Mouse (Mus musculus) bone marrow, adult 2 months (tissue): ENCODE results near the gene Zfp683. TPM values are rescaled to one million over a fixed set of nuclear protein-coding genes. Genes with fewer than 3 reads are reported as not detected.

ENCODE experiments used
- H3K27ac ChIP-seq: fragments of 200-500 bp; 2 replicates; pipeline ENCODE4 v1.5.1; 2012; ENCODE audit warnings: low read depth, mild to moderate bottlenecking, control low read depth, inconsistent platforms, low read length; ENCODE audit not compliant: control insufficient read depth, poor library complexity, insufficient read depth
- H3K4me1 ChIP-seq: fragments of 200-500 bp; 2 replicates; pipeline ENCODE4 v1.6.1; 2011; ENCODE audit warnings: low read length; ENCODE audit not compliant: control insufficient read depth, insufficient read depth
- H3K4me3 ChIP-seq: fragments of 200-500 bp; replicated peaks from 2 replicates; pipeline ENCODE3; 2011; ENCODE audit warnings: mild to moderate bottlenecking, low read depth, low read length, control low read depth; ENCODE audit not compliant: control insufficient read depth
- CTCF ChIP-seq: fragments of 200-500 bp; IDR thresholded peaks from 2 replicates; pipeline ENCODE4 v1.5.1; 2011; ENCODE audit warnings: low read length, control low read depth; ENCODE audit not compliant: control insufficient read depth, insufficient read depth
- POLR2A ChIP-seq: fragments of 200-500 bp; IDR thresholded peaks from 2 replicates; pipeline ENCODE4 v1.6.1; 2011; ENCODE audit warnings: low read depth, mild to moderate bottlenecking, control low read depth, low read length, borderline replicate concordance; ENCODE audit not compliant: control insufficient read depth
- WGBS: fragments of 180-500 bp; shearing (Covaris S2); methylation state at CpG from one replicate; pipeline ENCODE4 v1.1.7; 2018; 5-methylcytosine and 5-hydroxymethylcytosine counted together
- polyA plus RNA-seq: library from polyadenylated mRNA; stranded (reverse); fragments of >200 nt; gene quantifications from 2 replicates; pipeline ENCODE4 v1.2.4, GENCODE M21; 2011; ENCODE audit warnings: low replicate concordance; ENCODE audit not compliant: missing spikeins, insufficient read depth, insufficient read length

Gene Zfp683
- polyA plus RNA-seq, 1 experiment = 1.0 TPM

DNA sequence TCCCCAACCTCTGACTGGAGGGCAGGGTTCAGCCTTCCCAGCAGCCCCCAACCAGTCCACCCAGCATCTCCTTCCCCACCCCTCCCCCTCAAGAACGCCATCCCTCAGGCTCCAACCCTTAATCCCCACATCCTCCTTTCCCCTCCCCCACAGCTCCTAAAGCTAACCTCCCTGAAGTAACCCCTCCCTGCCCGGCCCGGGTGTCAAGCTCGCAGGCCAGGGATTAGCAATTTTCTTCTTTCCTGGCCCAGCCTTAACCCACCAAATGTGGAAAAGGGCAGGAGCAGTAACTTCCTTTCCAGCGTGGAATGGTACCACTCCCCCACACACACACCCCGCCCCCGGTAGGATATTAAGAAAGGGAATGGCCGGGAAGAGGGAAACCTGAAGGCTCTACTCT, 36.9 kb upstream of the Zfp683 start:
- TF ChIP-seq POLR2A (no peak), CTCF (no peak)
- no peak overlapping the region for H3K4me3 ChIP-seq
- 6% methylated on average over 8 of the region's 8 CpGs for WGBS
- H3K27ac ChIP-seq = no peak overlapping the region
- no peaks in the 10 kb centered on the region; the same call in 1 of the 2 replicates for H3K4me1 ChIP-seq

DNA sequence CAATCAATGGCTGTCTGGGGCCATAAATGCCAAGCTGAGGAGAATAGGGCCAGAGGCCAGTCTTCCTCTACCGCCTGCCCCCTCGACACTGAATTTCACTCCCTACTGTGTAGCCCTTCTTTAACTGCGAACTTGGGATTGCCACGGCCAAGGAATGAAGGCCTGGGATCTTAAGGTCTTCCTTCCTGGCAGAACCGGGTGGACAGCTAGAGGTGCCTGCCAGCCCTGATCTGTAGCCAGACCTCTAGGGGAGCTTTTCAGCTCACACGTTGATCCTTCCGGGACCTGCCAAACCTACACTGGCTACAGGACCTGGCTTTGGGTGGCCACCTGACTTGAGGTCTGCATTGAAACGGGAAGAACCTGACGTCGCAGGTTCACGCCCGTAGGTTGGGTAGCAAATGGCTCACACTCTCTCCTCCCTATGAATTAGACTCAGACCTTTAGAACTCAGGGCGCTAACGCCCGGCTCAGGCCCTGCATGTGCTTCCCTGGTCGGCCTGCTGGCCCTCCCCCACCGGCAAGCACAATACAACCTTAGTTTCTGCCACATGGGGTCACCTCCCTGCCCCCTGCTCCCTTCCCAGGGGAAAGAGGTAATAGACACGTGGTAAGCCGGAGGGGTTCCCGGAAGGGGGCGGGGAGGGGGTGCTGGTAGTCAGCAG, 36.3 kb upstream of the Zfp683 start:
- H3K4me1 ChIP-seq = no peaks in the 10 kb centered on the region; the same call in 1 of the 2 replicates
- no peak overlapping the region for H3K27ac ChIP-seq
- TF ChIP-seq POLR2A (no peak), CTCF (no peak)
- no peak overlapping the region for H3K4me3 ChIP-seq
- 4% methylated on average over 21 of the region's 21 CpGs for WGBS

DNA sequence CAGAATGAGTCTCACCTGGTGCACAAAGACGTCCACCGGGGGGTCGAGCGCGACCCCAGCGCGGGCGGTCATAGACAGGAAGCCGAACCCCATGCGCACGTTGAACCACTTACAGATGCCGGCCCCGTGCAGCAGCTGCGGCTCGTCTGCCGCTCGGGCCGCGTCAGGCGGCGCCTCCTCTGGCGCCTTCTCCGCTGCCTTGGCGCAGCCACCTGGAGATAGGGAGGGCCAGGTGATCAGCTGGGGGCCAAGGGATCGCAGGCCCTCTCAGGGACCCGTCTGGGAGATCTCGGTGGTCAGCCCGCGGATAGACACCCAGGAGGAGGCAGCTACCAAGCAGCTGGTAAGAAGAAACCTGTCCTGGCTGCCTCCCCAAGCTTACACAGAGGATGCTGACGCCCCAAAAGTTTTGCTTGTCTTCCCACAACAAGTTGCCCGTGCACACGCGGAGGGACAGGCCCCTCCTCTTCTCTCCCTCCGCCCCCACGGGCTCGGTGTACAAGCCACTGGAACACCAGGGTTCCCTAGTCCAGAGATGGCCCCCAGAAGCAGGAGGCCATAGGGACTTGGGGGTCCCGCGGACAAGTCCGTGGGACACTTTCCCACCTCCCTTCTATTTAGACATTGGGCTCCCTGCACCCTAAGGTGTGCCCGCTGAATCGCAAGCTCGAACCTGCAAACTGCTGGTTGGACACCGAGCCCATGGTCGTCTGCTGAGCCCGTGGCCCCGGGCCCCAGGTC, 35.4 kb upstream of the Zfp683 start:
- TF ChIP-seq POLR2A (no peak), CTCF (no peak)
- Histone ChIP-seq H3K4me1 (no peaks in the 10 kb centered on the region; the same call in 1 of the 2 replicates), H3K27ac (no peak overlapping the region; the same call in 1 of the 2 replicates), H3K4me3 (no peak overlapping the region)
- WGBS = under 1% methylated on average over 46 of the region's 46 CpGs

DNA sequence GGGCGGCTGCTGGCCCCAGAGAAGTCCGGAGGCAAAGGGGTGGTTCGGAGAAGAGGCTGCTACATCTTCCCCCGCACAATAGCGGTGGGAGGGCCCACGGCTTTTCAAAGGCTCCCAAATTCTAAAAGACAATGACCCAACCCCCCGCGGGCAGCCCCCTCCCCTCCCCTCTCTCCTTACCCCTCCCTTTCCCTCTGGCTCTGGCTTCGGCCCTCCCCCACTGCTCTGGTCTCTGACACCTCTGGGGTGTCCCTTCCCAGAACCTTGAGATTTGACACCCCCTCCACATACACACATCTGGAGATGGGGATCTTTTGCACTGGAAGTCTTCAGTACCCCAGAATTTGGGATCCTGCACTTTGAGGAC, 34.9 kb upstream of the Zfp683 start, which contains the start of gene Lin28a:
Lin28a (minus strand) TSS at position 63 of the 367 bp plus-strand sequence.
- Histone ChIP-seq H3K27ac (no peak within 1 kb of the TSS; the same call in 1 of the 2 replicates), H3K4me3 (no peak within 1 kb of the TSS), H3K4me1 (no peaks in the 10 kb centered on the region; the same call in 1 of the 2 replicates)
- 5% methylated on average over 9 of the region's 9 CpGs for WGBS
- TF ChIP-seq POLR2A = no peak

DNA sequence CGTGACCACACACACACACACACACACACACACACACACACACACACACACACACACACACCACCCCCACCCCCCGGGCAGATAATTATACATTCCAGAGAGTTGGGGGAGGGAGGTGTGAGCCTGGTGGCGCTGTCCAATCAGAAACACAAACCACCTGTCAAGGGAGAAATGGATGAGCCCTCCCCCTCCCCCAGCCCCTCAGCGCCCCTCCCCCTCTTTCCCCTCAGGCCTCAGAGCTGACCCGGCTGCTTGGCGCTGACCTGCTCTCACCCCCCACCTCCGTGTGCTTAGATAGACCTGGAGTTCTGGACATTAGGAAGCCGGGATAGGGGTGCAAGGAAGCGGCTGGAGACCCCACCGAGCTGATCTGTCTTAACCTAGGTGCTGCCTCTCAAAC, 34.4 kb upstream of the Zfp683 start:
- no peaks in the 10 kb centered on the region; the same call in 1 of the 2 replicates for H3K4me1 ChIP-seq
- H3K27ac ChIP-seq = no peak overlapping the region
- 5% methylated on average over 10 of the region's 10 CpGs for WGBS
- TF ChIP-seq POLR2A (no peak), CTCF (no peak)
- no peak overlapping the region for H3K4me3 ChIP-seq

DNA sequence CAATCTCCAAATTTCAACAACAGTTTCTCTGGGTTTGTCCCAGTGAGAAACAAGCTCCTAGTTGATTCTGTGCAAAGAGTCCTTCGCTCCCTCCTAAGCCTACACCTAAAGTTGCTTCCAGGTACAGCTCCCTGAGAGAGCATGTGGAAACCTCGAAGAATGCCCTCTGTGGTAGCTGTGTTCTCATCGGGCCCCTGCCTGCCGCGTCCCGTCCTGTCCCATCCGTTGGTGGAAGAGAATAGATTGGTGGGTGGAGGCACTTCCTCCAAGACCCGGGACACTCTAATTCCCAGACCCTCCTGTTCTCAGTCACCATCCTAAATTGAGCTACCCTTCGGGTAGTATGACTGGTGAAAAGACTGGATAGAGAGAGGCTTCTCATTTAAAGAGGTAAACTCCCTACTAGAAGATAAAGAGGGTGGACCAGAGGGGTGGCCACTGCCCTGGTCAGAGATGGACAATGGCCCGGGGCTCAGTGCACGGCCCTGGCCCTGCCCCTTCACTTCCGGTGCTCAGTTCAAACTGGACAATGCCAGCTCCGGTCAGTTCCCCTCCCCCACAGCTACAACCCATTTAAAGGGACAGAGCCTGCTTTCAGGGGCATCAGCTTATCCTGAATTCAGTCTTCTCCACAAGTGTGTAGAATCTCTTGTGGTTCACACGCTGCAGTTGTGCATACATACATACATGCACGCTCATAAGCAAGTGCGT, 33.8 kb upstream of the Zfp683 start:
- WGBS = 5% methylated on average over 16 of the region's 16 CpGs
- Histone ChIP-seq H3K4me3 (no peak overlapping the region), H3K27ac (no peak overlapping the region), H3K4me1 (no peaks in the 10 kb centered on the region; the same call in 1 of the 2 replicates)
- TF ChIP-seq CTCF (no peak), POLR2A (no peak)

DNA sequence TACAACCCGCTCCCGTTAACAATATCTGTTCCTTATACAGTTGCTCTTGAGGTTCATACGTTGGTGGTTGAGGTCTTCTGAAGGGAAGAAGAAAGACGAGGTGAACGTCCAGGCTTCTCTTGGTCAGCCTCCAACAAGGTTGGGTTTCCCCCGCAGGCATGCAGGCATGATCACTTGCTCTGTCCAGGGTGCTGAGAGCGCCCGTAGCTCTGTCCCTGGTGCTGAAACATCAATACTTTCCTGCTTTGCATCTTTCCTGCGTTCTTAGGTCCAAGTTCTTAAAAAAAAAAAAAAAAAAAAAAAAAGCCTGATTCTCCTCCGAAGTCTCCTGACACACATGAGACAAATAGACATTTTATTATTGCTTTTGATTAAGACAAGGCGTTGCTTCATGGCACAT, 33.0 kb upstream of the Zfp683 start:
- no peak overlapping the region for H3K4me3 ChIP-seq
- H3K27ac ChIP-seq = no peak overlapping the region
- TF ChIP-seq CTCF (peak; percentile 33; the same call in 1 of the 2 replicates), POLR2A (no peak)
- 2% methylated on average over 11 of the region's 11 CpGs for WGBS
- H3K4me1 ChIP-seq = no peaks in the 10 kb centered on the region

DNA sequence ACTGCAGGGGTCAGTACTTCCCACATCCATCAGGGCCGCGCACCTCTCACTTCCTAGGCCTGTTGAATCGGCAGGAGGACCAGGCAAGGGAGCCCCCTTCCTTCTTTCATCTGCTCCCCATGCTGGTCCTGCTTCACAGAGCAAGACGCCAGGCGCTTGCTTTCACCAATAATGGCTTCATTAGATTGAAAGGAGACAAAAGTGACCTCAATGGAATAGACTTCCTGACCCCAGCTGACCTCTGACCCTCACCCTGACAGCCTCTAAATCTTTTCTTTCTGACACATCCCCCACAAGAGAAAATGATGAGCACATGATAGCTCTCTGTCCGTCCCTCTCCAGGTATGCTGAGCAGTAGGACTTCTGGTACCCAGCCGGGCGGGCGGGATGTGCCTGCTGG, 27.8 kb upstream of the Zfp683 start:
- no peaks in the 10 kb centered on the region for H3K4me1 ChIP-seq
- no peak overlapping the region for H3K4me3 ChIP-seq
- WGBS = 74% methylated on average over 9 of the region's 9 CpGs
- no peak overlapping the region for H3K27ac ChIP-seq
- TF ChIP-seq POLR2A (no peak), CTCF (no peak)

DNA sequence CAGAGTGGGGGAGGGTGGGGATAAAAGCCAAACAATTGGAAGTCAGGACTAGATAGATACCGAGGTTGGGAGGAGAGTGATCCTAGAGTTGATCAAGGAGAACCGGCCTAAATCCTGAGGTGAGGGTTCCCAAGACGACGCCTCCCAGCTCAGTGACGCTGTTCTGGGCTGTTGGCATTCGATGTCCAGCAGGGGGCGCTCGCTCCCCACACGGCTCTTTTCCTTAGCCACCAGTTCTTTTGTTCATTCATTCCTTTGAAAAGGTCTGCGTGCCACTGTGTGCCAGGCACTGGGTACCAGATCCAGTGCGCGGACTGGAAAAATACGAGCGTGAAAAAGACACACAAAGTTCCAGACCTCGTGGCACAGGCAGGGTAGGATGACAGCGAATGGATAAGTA, 17.7 kb upstream of the Zfp683 start:
- TF ChIP-seq CTCF (peak; percentile 97), POLR2A (no peak)
- no peak overlapping the region for H3K4me3 ChIP-seq
- WGBS = 6% methylated on average over 16 of the region's 16 CpGs

More for the DNA sequence above, 17.7 kb upstream of the Zfp683 start:
- Histone ChIP-seq H3K27ac (no peak overlapping the region), H3K4me1 (no peaks in the 10 kb centered on the region; the same call in 1 of the 2 replicates)
